Mouse (Mus musculus): ENCODE measurements around the gene Spata32. TPM values are rescaled to one million over a fixed set of nuclear protein-coding genes. Genes with fewer than 3 reads are reported as not detected.

Spata32 gene
- polyA plus RNA-seq, 1 experiment: not detected

GRCm38 (mm10) chr11:103175688-103176442 lies 42.4 kb downstream of the Spata32 start:
- TF ChIP-seq POLR2A (IDR thresholded peaks at IDR 0.05; ENCODE audit: insufficient read depth, low read depth, low read length) (no peak), CTCF (IDR thresholded peaks at IDR 0.05; ENCODE audit: insufficient read depth, low read depth, low read length) (no peak)
- 71% methylated on average over 14 of the region's 14 CpGs for WGBS
- no peak overlapping the region for H3K27ac ChIP-seq (ENCODE audit: insufficient read depth, low read depth, low read length)
- H3K4me3 ChIP-seq (ENCODE audit: insufficient read depth, low read depth, low read length): no peak overlapping the region
- H3K4me1 ChIP-seq (ENCODE audit: control insufficient read depth, insufficient read depth, low read length): peaks cover 28% of the 10 kb centered on the region

DNA sequence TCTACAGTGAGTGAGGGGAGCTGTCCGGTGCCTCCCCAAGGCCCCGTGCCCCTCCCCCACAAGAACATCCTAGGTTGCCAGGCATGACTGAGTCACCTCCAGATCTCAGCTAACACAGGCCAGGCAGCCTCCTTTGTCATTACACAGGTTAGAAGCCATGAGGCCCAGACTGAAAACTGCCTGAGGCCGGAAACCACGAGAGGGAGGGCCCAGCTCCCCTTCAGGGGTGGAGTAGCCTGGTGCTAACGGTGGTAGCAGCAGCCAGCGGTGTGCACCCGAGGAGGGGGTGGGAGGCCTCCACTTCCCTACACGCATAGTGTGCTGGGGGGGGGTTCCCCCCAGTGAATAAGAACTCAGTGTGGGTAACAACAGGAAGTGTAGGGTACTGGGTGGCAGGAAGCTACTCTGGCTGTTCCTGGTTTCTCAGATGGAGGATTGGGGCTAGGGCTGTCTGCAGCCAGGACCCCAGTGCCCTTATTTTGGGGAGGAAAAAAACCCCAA lies 43.3 kb downstream of the Spata32 start:
- WGBS: 62% methylated on average over 8 of the region's 8 CpGs
- no peak overlapping the region for H3K4me3 ChIP-seq (ENCODE audit: insufficient read depth, low read depth, low read length)
- no peak overlapping the region for H3K27ac ChIP-seq (ENCODE audit: insufficient read depth, low read depth, low read length)
- peaks cover 28% of the 10 kb centered on the region for H3K4me1 ChIP-seq (ENCODE audit: control insufficient read depth, insufficient read depth, low read length)
- TF ChIP-seq POLR2A (IDR thresholded peaks at IDR 0.05; ENCODE audit: insufficient read depth, low read depth, low read length) (no peak), CTCF (IDR thresholded peaks at IDR 0.05; ENCODE audit: insufficient read depth, low read depth, low read length) (no peak)

DNA sequence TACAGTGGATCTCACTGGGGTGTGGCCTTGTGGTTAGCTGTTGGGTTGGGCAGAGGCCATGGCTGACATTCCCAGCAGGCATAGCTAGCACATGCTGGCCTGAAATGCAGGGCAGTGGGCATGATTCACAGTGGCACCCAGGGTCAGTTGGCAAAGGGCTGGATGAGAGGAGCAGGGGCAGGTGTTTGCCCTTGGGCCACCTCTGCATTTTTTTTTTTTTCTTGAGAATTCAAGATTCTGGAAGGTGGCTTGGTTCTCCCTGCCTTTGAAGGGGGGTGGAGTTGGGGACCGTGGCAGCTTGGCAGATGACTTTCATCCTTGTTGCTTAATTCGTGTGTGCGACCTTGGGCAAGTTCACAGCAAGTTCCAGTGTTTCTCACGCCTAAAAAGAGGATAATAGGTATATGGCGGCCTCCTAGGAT lies 43.8 kb downstream of the Spata32 start:
- Histone ChIP-seq H3K4me3 (ENCODE audit: insufficient read depth, low read depth, low read length) (no peak overlapping the region), H3K27ac (ENCODE audit: insufficient read depth, low read depth, low read length) (no peak overlapping the region), H3K4me1 (ENCODE audit: control insufficient read depth, insufficient read depth, low read length) (peaks cover 28% of the 10 kb centered on the region)
- 87% methylated on average over 5 of the region's 5 CpGs for WGBS
- TF ChIP-seq POLR2A (IDR thresholded peaks at IDR 0.05; ENCODE audit: insufficient read depth, low read depth, low read length) (no peak), CTCF (IDR thresholded peaks at IDR 0.05; ENCODE audit: insufficient read depth, low read depth, low read length) (no peak)

GRCm38 (mm10) chr11:103173771-103174344 lies 44.4 kb downstream of the Spata32 start:
- 95% methylated on average over 11 of the region's 11 CpGs for WGBS
- no peak for TF ChIP-seq CTCF (IDR thresholded peaks at IDR 0.05; ENCODE audit: insufficient read depth, low read depth, low read length)
- no peak for TF ChIP-seq POLR2A (IDR thresholded peaks at IDR 0.05; ENCODE audit: insufficient read depth, low read depth, low read length)
- H3K27ac ChIP-seq (ENCODE audit: insufficient read depth, low read depth, low read length): no peak overlapping the region
- peaks cover 31% of the 10 kb centered on the region for H3K4me1 ChIP-seq (ENCODE audit: control insufficient read depth, insufficient read depth, low read length)
- no peak overlapping the region for H3K4me3 ChIP-seq (ENCODE audit: insufficient read depth, low read depth, low read length)

DNA sequence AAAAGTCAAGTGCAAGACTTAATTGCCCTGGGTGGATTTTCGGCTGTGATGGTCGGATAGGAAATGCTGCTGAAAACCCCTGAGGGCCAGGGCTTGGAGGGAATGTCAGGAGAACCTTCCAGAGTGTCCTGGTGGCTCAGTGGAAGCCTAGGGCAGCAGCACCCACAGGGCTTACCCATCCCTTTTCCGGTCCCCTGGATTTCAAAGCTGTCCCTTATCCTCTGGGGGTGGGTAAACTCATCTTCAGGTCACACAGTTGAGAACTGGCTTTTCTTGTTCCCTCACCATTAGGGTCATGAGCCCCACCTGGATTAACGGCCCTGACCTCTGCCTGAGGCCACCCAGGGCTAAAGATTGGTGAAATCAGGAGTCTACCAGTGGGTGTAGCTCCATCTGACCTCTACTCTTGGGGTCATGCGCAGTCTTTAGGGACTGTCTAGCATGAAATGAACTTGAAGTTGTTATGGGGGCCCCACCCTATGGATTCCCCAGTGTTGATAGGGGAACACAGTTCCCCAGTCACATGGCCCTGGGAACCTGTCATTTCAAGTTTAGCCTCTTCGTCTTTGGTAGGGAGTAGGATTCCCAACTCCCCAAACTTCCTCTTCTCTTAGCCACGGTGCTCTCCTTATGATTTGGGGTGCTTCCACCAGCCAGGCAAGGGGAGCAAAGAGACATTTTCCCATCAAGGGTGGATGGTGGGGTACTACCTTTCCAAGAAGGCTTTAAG lies 45.0 kb downstream of the Spata32 start:
- 87% methylated on average over 7 of the region's 7 CpGs for WGBS
- Histone ChIP-seq H3K4me1 (ENCODE audit: control insufficient read depth, insufficient read depth, low read length) (peaks cover 31% of the 10 kb centered on the region), H3K27ac (ENCODE audit: insufficient read depth, low read depth, low read length) (no peak overlapping the region), H3K4me3 (ENCODE audit: insufficient read depth, low read depth, low read length) (no peak overlapping the region)
- TF ChIP-seq CTCF (IDR thresholded peaks at IDR 0.05; ENCODE audit: insufficient read depth, low read depth, low read length) (no peak), POLR2A (IDR thresholded peaks at IDR 0.05; ENCODE audit: insufficient read depth, low read depth, low read length) (no peak)

GRCm38 (mm10) chr11:103172392-103173040 lies 45.7 kb downstream of the Spata32 start:
- Histone ChIP-seq H3K27ac (ENCODE audit: insufficient read depth, low read depth, low read length) (no peak overlapping the region), H3K4me3 (ENCODE audit: insufficient read depth, low read depth, low read length) (peak overlapping the region; percentile 79), H3K4me1 (ENCODE audit: control insufficient read depth, insufficient read depth, low read length) (peaks cover 31% of the 10 kb centered on the region)
- WGBS: 78% methylated on average over 6 of the region's 6 CpGs
- no peak for TF ChIP-seq POLR2A (IDR thresholded peaks at IDR 0.05; ENCODE audit: insufficient read depth, low read depth, low read length)
- TF ChIP-seq CTCF (IDR thresholded peaks at IDR 0.05; ENCODE audit: insufficient read depth, low read depth, low read length): no peak

GRCm38 (mm10) chr11:103171703-103172391 lies 46.4 kb downstream of the Spata32 start:
- H3K4me1 ChIP-seq (ENCODE audit: control insufficient read depth, insufficient read depth, low read length): peaks cover 31% of the 10 kb centered on the region
- WGBS: 52% methylated on average over 9 of the region's 9 CpGs
- peak overlapping the region; percentile 79 for H3K4me3 ChIP-seq (ENCODE audit: insufficient read depth, low read depth, low read length)
- no peak overlapping the region for H3K27ac ChIP-seq (ENCODE audit: insufficient read depth, low read depth, low read length)
- TF ChIP-seq CTCF (IDR thresholded peaks at IDR 0.05; ENCODE audit: insufficient read depth, low read depth, low read length): no peak
- TF ChIP-seq POLR2A (IDR thresholded peaks at IDR 0.05; ENCODE audit: insufficient read depth, low read depth, low read length): no peak

DNA sequence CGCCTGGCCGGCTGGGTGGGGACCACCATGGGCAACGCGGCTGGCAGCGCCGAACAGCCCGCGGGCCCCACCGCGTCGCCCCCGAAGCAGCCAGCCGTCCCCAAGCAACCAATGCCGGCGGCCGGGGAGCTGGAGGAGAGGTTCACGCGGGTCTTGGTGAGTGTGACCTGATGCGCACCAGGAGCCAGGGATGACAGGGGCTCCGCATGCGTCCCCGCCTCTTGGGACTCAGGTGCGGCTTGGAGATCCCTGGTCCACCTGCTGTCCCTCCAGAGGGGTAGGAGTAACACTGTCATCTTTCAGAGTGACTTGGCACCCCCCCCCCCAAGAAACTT lies 47.0 kb downstream of the Spata32 start:
- TF ChIP-seq CTCF (IDR thresholded peaks at IDR 0.05; ENCODE audit: insufficient read depth, low read depth, low read length): no peak
- TF ChIP-seq POLR2A (IDR thresholded peaks at IDR 0.05; ENCODE audit: insufficient read depth, low read depth, low read length): no peak
- WGBS: 2% methylated on average over 23 of the region's 23 CpGs
- Histone ChIP-seq H3K4me1 (ENCODE audit: control insufficient read depth, insufficient read depth, low read length) (peaks cover 31% of the 10 kb centered on the region), H3K4me3 (ENCODE audit: insufficient read depth, low read depth, low read length) (peak overlapping the region; percentile 79), H3K27ac (ENCODE audit: insufficient read depth, low read depth, low read length) (no peak overlapping the region)

Data from olfactory bulb, adult 2 months (tissue).